8 mouse cellular contexts compared by ENCODE assay signal in genomic region chr11:6388726-6389413, GRCm38 (mm10). TPM values are rescaled to one million over a fixed set of nuclear protein-coding genes. Genes with fewer than 3 reads are reported as not detected.
DNase-seq lines count a peak whose midpoint lies in the region; ATAC-seq and TF ChIP-seq lines count a peak whose summit lies in the region.

Zmiz2 (plus strand) TSS chr11:6389074.

- peak within 1 kb of the TSS; percentile 98 for H3K4me3 ChIP-seq in hindbrain, embryonic 14.5 days (replicated peaks; ENCODE audit: low read length)

- peak; percentile 96 for ATAC-seq in Patski
- peak; percentile 98 for ATAC-seq in hindbrain, embryonic 14.5 days (ENCODE audit: low FRiP score)

- CTCF ChIA-PET in Patski (lab: Charles Lee): no interaction called here

- POLR2A ChIA-PET in Patski (lab: Charles Lee): interaction anchor here (0.8 kb wide), 1 partner anchor 10 kb away, joined by 10 read pairs; no protein-coding TSS in a partner anchor

- peaks cover 20% of the 10 kb centered on the region for H3K4me1 ChIP-seq in hindbrain, embryonic 14.5 days (replicated peaks; ENCODE audit: control insufficient read depth, insufficient read depth, low read length)

- WGBS in hindbrain, embryonic 14.5 days: 8% methylated on average over 46 of the region's 60 CpGs

- H3K27ac ChIP-seq in hindbrain, embryonic 14.5 days: peak within 1 kb of the TSS; percentile 92

- peak within 1 kb of the TSS; percentile 95 for H3K9ac ChIP-seq in hindbrain, embryonic 14.5 days

- TF ChIP-seq CTCF in Patski (IDR thresholded peaks at IDR 0.05): no peak

- H3K27me3 ChIP-seq in Patski: no peaks in the 10 kb centered on the region
- no peaks in the 10 kb centered on the region for H3K27me3 ChIP-seq in hindbrain, embryonic 14.5 days (ENCODE audit: control insufficient read depth, insufficient read depth, low read length)

- DNase-seq in Patski (ENCODE audit: low read depth, low spot score): peak; percentile 50
- peak; percentile 97 for DNase-seq in cerebellum, postnatal 14 days
- peak; percentile 92 to 94 for DNase-seq in frontal cortex, postnatal 25 days (ENCODE audit: low spot score in 2 of 2)
- DNase-seq in hindbrain, embryonic 14.5 days (ENCODE audit: low spot score): peak; percentile 91
- peak; percentile 92 for DNase-seq in left cerebral cortex, adult 11 months (ENCODE audit: low spot score)
- peak; percentile 97 to 98 for DNase-seq in lung, postnatal 4 days
- DNase-seq in retina, postnatal 7 days (ENCODE audit: low read depth, low spot score): peak; percentile 88
- peak; percentile 96 for DNase-seq in urinary bladder, adult 2 months (ENCODE audit: low spot score)

- no peaks in the 10 kb centered on the region for H3K9me3 ChIP-seq in hindbrain, embryonic 14.5 days (ENCODE audit: control insufficient read depth, low read length)

- peak within 1 kb of the TSS; percentile 89 for H3K4me2 ChIP-seq in hindbrain, embryonic 14.5 days (replicated peaks)

- peaks cover 11% of the 10 kb centered on the region for H3K36me3 ChIP-seq in hindbrain, embryonic 14.5 days (replicated peaks; ENCODE audit: control insufficient read depth, insufficient read depth)

- in situ Hi-C loops in Patski (cut with MboI; ENCODE audit: low pct_unique_long_range_greater_than_20kb): no loop called here

RNA-seq across cellular contexts. Expression of gene Zmiz2, which starts in this region (rescaled TPM):
- polyA plus RNA-seq in Patski (2021): 46.9 TPM
- 31.7 and 33.5 TPM in 2 replicates for polyA plus RNA-seq in hindbrain, embryonic 14.5 days (2014; fragmentation: Nextera tagmentation; extraction: Ambion mirVana)
- polyA plus RNA-seq in urinary bladder, adult 2 months (2012; rRNA removed): 12.4 and 33.6 TPM in 2 replicates

Comparison
In these comparisons a context has a peak if more than half of its experiments do, and no peak if none do; other contexts are left out.
1. Peak in every context shown above with its lines: DNase-seq, ATAC-seq, H3K4me3 ChIP-seq and H3K27ac ChIP-seq.